Mouse (Mus musculus): ENCODE measurements around the gene Abcd3.
"Not testable (repeated sequence)": the region's sequence is repeated elsewhere in the genome, so short reads cannot be mapped to it uniquely, and the experiment has no call there.

Gene Abcd3

DNA sequence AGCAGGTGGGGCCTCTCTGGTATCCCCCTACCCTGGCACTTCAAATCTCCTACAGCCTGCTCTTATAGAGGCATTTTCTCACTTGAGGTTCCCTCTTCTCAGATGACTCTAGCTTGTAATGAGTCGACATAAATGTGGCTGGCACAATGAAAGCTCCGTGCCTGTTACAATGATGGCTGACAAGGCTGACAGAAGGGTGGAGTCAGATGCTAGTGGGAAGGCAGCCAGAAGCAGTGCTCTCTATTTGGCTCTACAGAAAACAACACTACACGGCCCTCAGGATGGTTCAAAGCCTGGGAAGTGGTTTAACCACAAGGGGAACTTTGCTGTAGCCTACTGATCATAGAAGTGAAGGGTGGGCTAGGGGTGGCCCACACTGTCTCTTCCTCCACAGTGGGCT is 60.0 kb downstream of the Abcd3 start:
- in situ Hi-C loops (cut with MboI; ENCODE audit: low pct_unique_long_range_greater_than_20kb in 1 of 2, low sequenced_read_pairs in 2 of 2, unreplicated experiment in 1 of 2), result no loop called here

DNA sequence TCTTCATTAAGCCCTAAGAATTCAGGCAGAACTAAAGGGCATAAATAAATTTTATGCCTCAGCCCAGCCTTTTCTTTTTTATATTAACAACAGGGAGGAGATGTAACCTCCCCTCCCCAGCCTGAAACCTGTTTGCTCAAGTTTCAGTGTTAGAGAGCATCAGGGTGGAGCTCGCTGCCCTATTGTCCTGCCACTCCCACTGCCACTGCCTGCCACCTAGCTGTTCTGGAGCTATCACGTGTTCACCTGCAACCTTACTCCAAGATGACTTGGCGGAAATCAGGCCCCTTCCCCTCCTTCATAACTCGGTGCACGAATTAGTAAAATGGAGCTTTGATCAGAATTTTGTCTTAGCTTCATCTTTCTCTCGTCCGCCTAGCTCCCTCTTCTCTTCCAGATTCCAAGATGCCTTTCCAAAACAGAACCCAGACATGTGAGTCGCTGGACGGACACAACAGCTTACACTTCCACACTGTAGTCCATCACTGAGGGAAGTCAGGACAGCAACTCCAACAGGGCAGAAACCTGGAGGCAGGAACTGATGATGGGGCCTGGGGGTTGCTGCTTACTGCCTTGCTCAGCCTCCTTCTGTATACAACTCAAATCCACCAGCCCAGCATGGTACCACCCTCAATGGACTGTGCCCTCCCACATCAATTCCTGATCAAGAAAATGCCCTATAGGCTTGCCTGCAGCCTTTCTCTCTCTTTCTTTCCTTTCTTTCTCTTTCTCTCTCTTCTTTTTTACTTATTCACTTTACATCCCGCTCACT is 60.6 kb downstream of the Abcd3 start:
- in situ Hi-C loops (cut with MboI; ENCODE audit: low pct_unique_long_range_greater_than_20kb in 1 of 2, low sequenced_read_pairs in 2 of 2, unreplicated experiment in 1 of 2), result not testable (repeated sequence)

DNA sequence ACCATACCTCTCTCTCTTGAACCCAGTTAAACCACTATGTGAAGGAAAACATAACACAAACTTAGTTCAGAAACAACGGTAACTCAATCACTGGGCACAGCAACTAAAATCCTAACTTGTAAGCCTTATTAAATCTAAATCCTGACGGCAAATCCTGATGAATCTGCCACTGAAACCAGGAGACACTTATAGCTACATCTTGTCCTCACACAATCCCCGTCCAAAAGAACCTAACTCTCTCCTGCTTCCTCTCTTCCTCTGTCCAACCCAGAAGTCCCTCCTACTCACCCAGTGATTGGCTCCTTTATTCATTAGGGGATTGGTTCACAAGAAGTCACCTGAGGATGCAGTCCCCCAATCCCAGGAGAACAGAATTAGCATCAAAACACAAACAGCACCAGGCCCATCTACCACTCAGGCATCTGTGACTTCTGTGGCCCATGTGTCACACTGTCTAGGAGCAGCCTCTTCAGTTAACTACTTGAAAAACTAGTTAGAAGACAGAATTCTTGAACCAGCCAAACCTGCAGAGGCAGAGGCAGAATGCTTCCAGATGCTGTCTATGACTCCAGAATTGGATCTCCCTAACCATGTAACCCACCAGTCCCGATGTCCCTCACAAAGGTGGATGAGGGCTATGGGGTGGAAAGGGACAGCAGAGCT is 73.8 kb downstream of the Abcd3 start:
- in situ Hi-C loops (cut with MboI; ENCODE audit: low pct_unique_long_range_greater_than_20kb in 1 of 2, low sequenced_read_pairs in 2 of 2, unreplicated experiment in 1 of 2), result loop anchor here in 1 of 2 experiments (25.0 kb wide), 1 partner anchor 429 kb away; no protein-coding TSS in a partner anchor

DNA sequence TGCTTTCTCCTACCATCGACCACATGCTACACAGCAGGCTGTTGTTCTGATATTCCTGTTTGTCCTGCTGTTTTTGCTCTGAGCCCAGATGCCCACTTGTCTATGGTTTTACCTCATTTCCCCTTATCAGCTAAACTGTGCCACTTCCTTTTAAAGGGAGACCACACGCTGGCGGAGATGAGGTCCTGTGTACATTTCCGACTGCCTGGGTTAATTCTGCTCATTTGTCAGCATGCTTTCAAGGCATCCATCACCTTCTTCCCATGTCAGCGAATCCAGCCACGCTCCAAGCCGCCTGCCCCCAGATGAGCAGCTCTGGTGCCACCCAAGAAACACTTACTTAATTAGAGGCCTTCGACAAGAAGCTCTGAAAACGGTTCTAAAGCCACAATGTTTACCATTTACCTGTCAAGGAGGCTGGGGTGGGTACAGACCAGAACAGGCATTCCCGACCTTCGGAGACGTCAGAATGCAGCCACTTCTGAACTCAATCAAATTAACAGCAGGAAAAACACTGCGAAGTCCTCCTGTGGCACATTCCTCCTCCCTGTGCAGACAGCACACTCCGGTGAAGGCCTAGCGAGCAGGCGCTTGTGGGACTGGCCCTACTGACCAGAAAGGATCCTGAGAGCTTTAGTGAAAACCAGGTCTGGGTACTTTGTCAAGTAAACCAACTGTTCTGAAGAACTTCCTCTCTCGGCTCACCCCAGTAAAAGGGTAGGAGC is 75.5 kb downstream of the Abcd3 start:
- in situ Hi-C loops (cut with MboI; ENCODE audit: low pct_unique_long_range_greater_than_20kb in 1 of 2, low sequenced_read_pairs in 2 of 2, unreplicated experiment in 1 of 2), result loop anchor here (5.0 to 25.0 kb wide), 2 partner anchors 187 to 427 kb away; no protein-coding TSS in a partner anchor

DNA sequence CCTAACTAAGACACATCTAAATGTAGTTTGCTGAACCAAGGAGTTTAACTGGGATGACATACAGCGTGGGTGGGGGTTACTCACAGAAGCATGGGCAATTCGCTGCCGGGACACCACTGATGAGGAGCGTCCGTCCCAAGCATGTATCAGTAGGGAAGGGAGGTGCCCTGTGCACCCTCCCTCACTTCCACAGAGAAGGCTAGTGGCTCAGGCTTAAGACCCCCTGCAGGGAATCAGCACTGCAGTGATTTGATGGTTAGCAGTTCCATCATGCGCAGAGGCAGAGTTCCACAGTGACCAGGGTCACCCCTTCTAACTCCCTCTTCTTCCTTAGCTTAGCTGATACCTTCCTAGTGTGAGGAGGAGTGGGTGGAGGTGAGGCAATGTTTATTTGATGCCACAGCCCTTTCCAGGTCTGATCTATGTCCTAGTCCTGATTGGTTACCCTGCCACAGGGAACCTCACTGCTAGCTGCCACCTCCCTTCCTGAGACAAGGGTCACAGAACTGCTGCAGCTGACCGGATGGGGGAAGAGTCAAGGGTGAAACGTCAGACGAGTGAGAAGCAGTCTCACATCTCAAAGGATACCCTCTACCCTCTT is 76.3 kb downstream of the Abcd3 start:
- in situ Hi-C loops (cut with MboI; ENCODE audit: low pct_unique_long_range_greater_than_20kb in 1 of 2, low sequenced_read_pairs in 2 of 2, unreplicated experiment in 1 of 2), result loop anchor here (5.0 to 25.0 kb wide), 2 partner anchors 187 to 427 kb away; no protein-coding TSS in a partner anchor

DNA sequence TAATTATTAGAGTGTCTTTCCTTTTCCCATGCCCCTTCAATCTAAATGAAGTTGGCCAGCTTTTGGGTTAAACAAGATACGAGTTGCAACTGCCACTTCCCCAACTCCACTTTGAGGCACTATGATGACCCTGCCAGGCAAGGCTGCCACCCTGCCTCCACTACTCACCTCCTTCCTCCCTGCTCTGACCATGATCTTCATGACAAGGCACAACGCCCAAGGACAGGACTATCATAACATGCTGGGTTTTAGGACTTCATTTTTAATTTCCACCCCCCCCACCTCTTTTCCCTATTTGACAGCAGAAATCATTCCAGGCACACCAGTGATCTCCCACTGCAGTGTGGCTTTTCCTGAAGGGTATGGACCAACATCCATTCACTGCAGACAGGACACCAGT is 77.2 kb downstream of the Abcd3 start:
- in situ Hi-C loops (cut with MboI; ENCODE audit: low pct_unique_long_range_greater_than_20kb in 1 of 2, low sequenced_read_pairs in 2 of 2, unreplicated experiment in 1 of 2), result loop anchor here (5.0 to 25.0 kb wide), 2 partner anchors 186 to 426 kb away; no protein-coding TSS in a partner anchor

DNA sequence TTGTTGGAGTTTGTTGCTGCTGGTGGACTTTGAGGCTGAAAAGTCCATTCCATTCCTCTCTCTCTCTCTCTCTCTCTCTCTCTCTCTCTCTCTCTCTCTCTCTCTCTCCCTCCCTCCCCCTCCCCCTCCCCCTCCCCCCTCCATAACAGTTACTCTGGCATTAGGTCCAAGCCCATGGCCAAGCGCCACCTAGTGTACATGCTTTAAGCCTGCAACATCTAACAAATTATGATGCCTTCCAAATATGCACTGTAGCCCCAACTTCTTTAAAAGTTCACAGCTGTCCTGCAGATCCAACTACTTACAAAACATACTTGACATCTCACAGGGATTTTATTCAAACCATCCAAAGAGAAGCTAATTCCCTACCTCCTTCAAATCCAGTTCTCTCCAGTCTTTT is 77.6 kb downstream of the Abcd3 start:
- in situ Hi-C loops (cut with MboI; ENCODE audit: low pct_unique_long_range_greater_than_20kb in 1 of 2, low sequenced_read_pairs in 2 of 2, unreplicated experiment in 1 of 2), result loop anchor here (5.0 to 25.0 kb wide), 2 partner anchors 185 to 425 kb away; no protein-coding TSS in a partner anchor

DNA sequence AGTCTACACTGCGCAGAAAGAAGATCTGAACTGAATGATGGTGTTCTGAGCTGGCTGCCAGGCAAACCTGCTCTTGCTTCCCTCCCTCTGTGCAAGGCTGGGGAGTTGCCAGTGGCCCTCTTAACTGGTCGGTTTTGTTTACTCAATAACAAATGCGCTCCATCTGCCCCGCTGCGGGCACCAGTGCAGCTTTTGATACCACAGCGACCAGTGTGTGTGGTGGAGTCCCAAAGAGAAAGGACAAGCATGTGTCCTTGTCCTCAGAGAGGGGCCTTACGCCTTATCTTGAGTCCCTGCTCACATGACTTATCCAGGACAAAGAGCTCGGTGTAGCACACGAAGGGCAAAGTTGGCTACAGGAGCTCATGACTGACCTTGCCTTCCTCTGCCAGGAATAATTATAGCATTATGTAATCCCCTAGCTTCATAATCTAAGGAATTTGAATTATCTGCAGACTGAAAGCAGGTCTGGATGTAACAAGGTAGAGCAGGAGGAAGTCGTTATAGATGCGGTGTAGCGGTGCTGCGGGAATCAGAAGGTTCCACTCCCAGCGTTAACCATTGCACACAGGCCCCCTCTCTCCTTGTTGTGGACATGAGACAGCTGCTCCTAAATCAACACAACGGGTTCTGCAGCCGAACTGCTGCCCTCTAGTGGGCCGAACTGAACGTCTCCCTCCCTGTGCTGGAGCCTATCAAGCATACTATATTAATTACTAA is 78.9 kb downstream of the Abcd3 start:
- in situ Hi-C loops (cut with MboI; ENCODE audit: low pct_unique_long_range_greater_than_20kb in 1 of 2, low sequenced_read_pairs in 2 of 2, unreplicated experiment in 1 of 2), result loop anchor here (5.0 to 25.0 kb wide), 2 partner anchors 184 to 424 kb away; no protein-coding TSS in a partner anchor

DNA sequence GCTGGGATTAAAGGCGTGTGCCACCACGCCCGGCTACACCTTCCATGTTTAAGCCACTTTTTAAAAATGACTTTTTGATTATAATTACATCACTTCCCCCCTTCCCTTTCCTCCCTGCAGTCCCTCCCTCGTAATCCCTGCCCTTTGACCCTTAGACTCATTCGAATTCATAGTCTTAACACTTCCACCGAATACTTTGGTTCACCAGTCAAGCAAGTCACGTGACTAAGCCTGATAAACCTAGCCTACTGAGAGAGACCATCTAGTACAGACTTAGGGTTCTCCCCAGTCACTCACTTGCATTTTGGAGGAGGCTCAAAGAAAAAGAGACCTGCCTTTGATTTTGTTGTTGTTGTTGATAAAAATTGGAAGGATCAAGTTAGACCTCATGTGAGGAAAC is 79.6 kb downstream of the Abcd3 start:
- in situ Hi-C loops (cut with MboI; ENCODE audit: low pct_unique_long_range_greater_than_20kb in 1 of 2, low sequenced_read_pairs in 2 of 2, unreplicated experiment in 1 of 2), result loop anchor here (5.0 to 25.0 kb wide), 2 partner anchors 183 to 423 kb away; no protein-coding TSS in a partner anchor

DNA sequence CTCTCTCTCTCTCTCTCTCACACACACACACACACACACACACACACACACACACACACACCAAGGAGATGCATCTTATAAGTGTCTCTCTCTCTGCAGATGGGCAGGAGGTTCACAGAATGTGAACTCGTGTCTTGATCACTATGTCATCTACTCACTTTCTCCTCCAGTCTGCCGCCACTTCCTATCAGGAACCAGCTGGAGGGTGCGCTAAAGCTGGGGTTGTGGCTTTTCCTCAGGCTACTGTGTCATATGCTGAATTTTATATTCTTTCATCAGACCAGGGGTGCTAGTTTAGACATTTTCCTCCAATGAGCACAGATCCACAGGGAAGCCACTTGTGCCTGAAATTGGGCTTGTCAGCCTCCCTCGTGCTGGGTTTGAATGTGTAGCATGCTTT is 85.4 kb downstream of the Abcd3 start:
- in situ Hi-C loops (cut with MboI; ENCODE audit: low pct_unique_long_range_greater_than_20kb in 1 of 2, low sequenced_read_pairs in 2 of 2, unreplicated experiment in 1 of 2), result loop anchor here in 1 of 2 experiments (25.0 kb wide), 1 partner anchor 417 kb away; no protein-coding TSS in a partner anchor

DNA sequence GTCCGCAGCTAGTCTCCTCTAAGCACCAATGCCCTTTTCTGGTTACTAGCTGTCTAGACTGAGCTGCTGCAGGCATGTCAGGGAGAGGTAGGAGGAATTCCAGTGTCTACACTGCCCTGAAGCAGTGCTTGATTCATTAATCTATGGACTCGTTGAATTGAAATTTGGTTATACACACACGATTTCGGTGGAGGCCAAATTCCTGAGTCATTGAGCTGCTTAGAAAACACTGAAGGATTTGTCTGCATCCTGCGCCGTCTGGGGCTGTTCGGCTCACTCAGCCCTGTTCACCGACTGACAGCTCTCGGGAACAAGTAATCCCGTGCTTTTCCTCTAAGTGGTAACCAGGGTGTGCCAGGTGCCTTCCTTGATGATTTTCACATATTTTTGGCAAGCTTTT is 89.5 kb downstream of the Abcd3 start:
- in situ Hi-C loops (cut with MboI; ENCODE audit: low pct_unique_long_range_greater_than_20kb in 1 of 2, low sequenced_read_pairs in 2 of 2, unreplicated experiment in 1 of 2), result loop anchor here in 1 of 2 experiments (25.0 kb wide), 1 partner anchor 413 kb away; no protein-coding TSS in a partner anchor

DNA sequence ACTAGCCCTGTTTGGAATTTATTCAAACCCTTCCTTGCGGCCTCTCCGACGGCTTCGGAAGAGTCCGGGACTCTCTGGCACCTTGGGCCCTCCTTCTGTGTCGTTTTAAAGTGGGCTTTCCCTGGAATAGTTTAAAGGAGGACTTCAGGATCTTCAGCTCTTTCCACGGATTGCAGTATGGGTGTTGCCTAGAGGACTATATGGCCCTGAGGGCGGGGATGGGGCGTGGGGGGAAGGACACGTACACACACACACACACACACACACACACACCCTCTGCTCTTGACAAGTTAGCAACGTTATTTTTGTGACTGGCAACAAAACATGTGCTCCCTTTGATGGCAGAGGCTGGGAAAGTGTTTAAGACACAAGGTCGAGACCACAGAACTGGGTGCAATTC is 90.5 kb downstream of the Abcd3 start:
- in situ Hi-C loops (cut with MboI; ENCODE audit: low pct_unique_long_range_greater_than_20kb in 1 of 2, low sequenced_read_pairs in 2 of 2, unreplicated experiment in 1 of 2), result loop anchor here in 1 of 2 experiments (25.0 kb wide), 1 partner anchor 412 kb away; no protein-coding TSS in a partner anchor

DNA sequence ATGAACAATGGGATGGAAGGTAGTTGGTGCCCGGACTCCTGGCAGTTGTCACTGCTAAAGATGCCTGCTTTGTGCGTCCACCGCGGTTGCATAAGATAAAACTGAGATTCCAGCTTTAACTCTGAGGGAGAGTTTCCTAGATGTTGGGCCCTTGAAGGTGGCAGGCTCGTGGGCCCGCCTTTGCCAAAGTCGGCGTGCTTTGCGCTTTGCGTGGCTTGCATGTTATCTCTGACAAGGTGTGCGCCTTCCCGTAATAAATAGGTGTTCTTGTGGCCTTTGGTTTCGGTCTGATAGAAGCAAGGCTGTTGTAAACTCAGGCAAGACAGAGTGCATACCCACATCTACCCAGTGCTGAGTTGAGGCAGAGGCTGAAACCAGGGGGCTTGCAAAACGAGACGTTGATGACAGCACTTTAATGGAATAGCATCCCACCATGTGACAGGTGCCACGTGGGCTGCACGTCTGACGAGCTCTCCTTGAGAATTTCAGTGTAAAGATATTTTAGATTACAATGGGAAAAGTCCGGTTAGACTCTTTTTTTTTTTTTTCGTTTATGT is 91.1 kb downstream of the Abcd3 start:
- in situ Hi-C loops (cut with MboI; ENCODE audit: low pct_unique_long_range_greater_than_20kb in 1 of 2, low sequenced_read_pairs in 2 of 2, unreplicated experiment in 1 of 2), result loop anchor here in 1 of 2 experiments (25.0 kb wide), 1 partner anchor 412 kb away; no protein-coding TSS in a partner anchor

DNA sequence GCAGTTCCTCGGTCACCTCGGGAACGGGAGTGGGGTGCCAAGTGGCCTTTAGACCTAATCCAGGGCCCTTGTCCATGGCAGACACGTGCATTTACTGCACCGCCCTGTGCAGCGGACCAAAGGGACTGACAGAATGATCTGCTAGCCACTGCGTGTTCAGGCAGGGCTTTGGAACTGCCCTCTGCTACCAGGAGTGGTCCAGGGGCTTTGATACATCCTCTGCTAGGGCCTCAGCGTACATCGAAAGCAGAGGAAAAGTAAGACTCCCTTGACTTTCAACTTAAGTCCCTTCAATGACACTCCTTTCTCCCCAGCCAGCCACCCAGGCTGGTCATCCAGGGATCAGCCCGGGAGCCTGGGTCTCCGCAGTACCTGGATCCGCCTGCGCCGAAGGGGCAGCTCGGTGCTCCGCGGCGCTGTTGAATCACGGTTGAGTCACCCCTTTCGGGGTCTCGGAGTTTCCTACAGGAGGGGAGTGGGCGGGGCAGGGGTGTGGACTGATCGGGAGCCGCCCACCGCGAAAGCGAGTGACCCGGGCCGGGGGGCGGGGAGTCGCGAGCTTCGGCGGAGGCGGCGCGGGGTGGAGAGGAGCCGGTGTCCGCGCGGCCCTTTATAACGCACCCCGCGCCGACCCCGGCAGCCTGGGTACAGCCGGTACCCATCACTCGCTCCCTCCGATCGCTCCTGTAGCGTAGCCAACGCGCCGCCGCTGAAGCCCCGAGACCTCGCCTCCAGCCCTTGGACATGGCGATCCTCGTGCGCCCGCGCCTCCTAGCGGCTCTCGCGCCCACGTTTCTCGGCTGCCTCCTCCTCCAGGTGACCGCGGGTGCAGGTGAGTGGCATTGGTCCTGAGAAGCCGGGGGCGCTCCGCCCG is 91.9 kb downstream of the Abcd3 start, which contains the start of gene F3:
TSS of gene F3 (plus strand) at position 567 of the 874 bp plus-strand sequence.
- in situ Hi-C loops (cut with MboI; ENCODE audit: low pct_unique_long_range_greater_than_20kb in 1 of 2, low sequenced_read_pairs in 2 of 2, unreplicated experiment in 1 of 2), result loop anchor here in 1 of 2 experiments (25.0 kb wide), 1 partner anchor 411 kb away; no protein-coding TSS in a partner anchor

DNA sequence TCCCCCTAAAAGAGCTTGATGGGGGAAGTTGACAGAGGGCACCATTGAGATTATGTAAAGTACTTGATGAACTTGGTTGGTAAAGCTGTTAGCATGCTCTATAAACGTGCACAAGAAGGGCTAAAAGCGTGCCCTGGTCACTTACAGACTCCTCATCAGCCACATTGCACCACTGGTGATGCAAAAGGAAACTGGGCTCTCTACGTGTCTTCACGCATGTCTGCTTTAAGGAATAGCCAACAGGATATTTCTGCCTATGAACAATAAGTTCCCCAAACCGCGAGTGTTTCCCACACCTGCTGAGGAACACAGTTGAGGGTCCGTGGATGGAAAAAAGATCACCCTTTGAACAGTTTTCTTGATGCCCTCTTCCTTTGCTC is 93.4 kb downstream of the Abcd3 start:
- in situ Hi-C loops (cut with MboI; ENCODE audit: low pct_unique_long_range_greater_than_20kb in 1 of 2, low sequenced_read_pairs in 2 of 2, unreplicated experiment in 1 of 2), result loop anchor here in 1 of 2 experiments (25.0 kb wide), 1 partner anchor 409 kb away; no protein-coding TSS in a partner anchor
